Mouse (Mus musculus): ENCODE data around the gene Lats1.

GRCm38 (mm10) chr10:7664027-7664526, 16.9 kb upstream of the Lats1 start:
- no peak for TF ChIP-seq GATA1 (IDR thresholded peaks at IDR 0.05; ENCODE audit: borderline replicate concordance, low read length)
- TF ChIP-seq FLI1 (IDR thresholded peaks at IDR 0.05; ENCODE audit: low read length), result no peak

All from megakaryocyte, embryonic 14.5 days (primary cell).